Mouse (Mus musculus): ENCODE data around the gene Wfdc2. TPM values are rescaled to one million over a fixed set of nuclear protein-coding genes. Genes with fewer than 3 reads are reported as not detected.

The Wfdc2 gene
- 1 to 10 TPM in 1 of 2 experiments, under 1 TPM in 1; 0.71 to 1.3 TPM for total RNA-seq (2021)

- intact Hi-C loops (cut with DNase I): loop anchor here (2.0 to 5.0 kb wide), 2 partner anchors 40 to 146 kb away; no protein-coding TSS in a partner anchor
Observed at GRCm38 (mm10) chr2:164562391-164563188, at the start of gene Wfdc2. Gene Wfdc2 (plus strand): TSS chr2:164562413.

GRCm38 (mm10) chr2:164513389-164513788, 48.8 kb upstream of the Wfdc2 start:
- intact Hi-C loops (cut with DNase I): no loop called here
- no peak for DNase-seq (ENCODE audit: low spot score in 2 of 2)

More at GRCm38 (mm10) chr2:164562391-164563188, at the start of gene Wfdc2:
- no peak for DNase-seq (ENCODE audit: low spot score in 2 of 2)

- intact Hi-C loops (cut with DNase I): loop anchor here (5.0 kb wide), 1 partner anchor 53 kb away; the partner anchor contains the start of gene Gm20458
Observed at GRCm38 (mm10) chr2:164514916-164515315, 47.3 kb upstream of the Wfdc2 start.

GRCm38 (mm10) chr2:164515897-164516296, 46.3 kb upstream of the Wfdc2 start:
- intact Hi-C loops (cut with DNase I): loop anchor here (5.0 kb wide), 1 partner anchor 54 kb away; the partner anchor contains the start of gene Gm20458
- no peak for DNase-seq (ENCODE audit: low spot score in 2 of 2)

More at GRCm38 (mm10) chr2:164514916-164515315, 47.3 kb upstream of the Wfdc2 start:
- DNase-seq (ENCODE audit: low spot score in 2 of 2): no peak

- intact Hi-C loops (cut with DNase I): loop anchor here (5.0 kb wide), 1 partner anchor 54 kb away; the partner anchor contains the start of gene Gm20458
- DNase-seq (ENCODE audit: low spot score in 2 of 2): no peak
Observed at GRCm38 (mm10) chr2:164516592-164516991, 45.6 kb upstream of the Wfdc2 start.

- peak; percentile 39 to 44 for DNase-seq (ENCODE audit: low spot score in 2 of 2)
- intact Hi-C loops (cut with DNase I): loop anchor here (2.0 to 5.0 kb wide), 2 partner anchors 55 to 101 kb away; partner anchors contain the start of gene Gm20458
Observed at GRCm38 (mm10) chr2:164517485-164518221, 44.6 kb upstream of the Wfdc2 start.

GRCm38 (mm10) chr2:164518266-164519170, 43.7 kb upstream of the Wfdc2 start:
- DNase-seq (ENCODE audit: low spot score in 2 of 2): peak in 1 of 2 experiments; percentile 38
- intact Hi-C loops (cut with DNase I): loop anchor here (2.0 to 5.0 kb wide), 2 partner anchors 56 to 102 kb away; partner anchors contain the start of gene Gm20458

GRCm38 (mm10) chr2:164519171-164519526, 43.1 kb upstream of the Wfdc2 start:
- no peak for DNase-seq (ENCODE audit: low spot score in 2 of 2)
- intact Hi-C loops (cut with DNase I): loop anchor here (2.0 to 5.0 kb wide), 2 partner anchors 57 to 102 kb away; partner anchors contain the start of gene Gm20458

GRCm38 (mm10) chr2:164520782-164521181, 41.4 kb upstream of the Wfdc2 start:
- intact Hi-C loops (cut with DNase I): loop anchor here (5.0 kb wide), 1 partner anchor 42 kb away; the partner anchor contains the start of gene Wfdc2
- DNase-seq (ENCODE audit: low spot score in 2 of 2): no peak

GRCm38 (mm10) chr2:164521841-164522240, 40.4 kb upstream of the Wfdc2 start:
- intact Hi-C loops (cut with DNase I): loop anchor here (5.0 kb wide), 1 partner anchor 40 kb away; the partner anchor contains the start of gene Wfdc2
- peak in 1 of 2 experiments; percentile 77 for DNase-seq (ENCODE audit: low spot score in 2 of 2)

- intact Hi-C loops (cut with DNase I): loop anchor here (5.0 kb wide), 1 partner anchor 40 kb away; the partner anchor contains the start of gene Wfdc2
- no peak for DNase-seq (ENCODE audit: low spot score in 2 of 2)
Observed at GRCm38 (mm10) chr2:164522280-164522679, 39.9 kb upstream of the Wfdc2 start.

GRCm38 (mm10) chr2:164523301-164523773, 38.9 kb upstream of the Wfdc2 start:
- DNase-seq (ENCODE audit: low spot score in 2 of 2): no peak
- intact Hi-C loops (cut with DNase I): loop anchor here (5.0 kb wide), 1 partner anchor 39 kb away; the partner anchor contains the start of gene Wfdc2

- DNase-seq (ENCODE audit: low spot score in 2 of 2): no peak
Observed at GRCm38 (mm10) chr2:164528557-164528956, 33.7 kb upstream of the Wfdc2 start.

GRCm38 (mm10) chr2:164531169-164531568, 31.0 kb upstream of the Wfdc2 start:
- intact Hi-C loops (cut with DNase I): loop anchor here (5.0 kb wide), 1 partner anchor 114 kb away; no protein-coding TSS in a partner anchor
- DNase-seq (ENCODE audit: low spot score in 2 of 2): peak; percentile 77 to 85

More at GRCm38 (mm10) chr2:164528557-164528956, 33.7 kb upstream of the Wfdc2 start:
- intact Hi-C loops (cut with DNase I): no loop called here

GRCm38 (mm10) chr2:164534315-164534714, 27.9 kb upstream of the Wfdc2 start:
- intact Hi-C loops (cut with DNase I): loop anchor here (5.0 kb wide), 1 partner anchor 117 kb away; no protein-coding TSS in a partner anchor
- DNase-seq (ENCODE audit: low spot score in 2 of 2): no peak

GRCm38 (mm10) chr2:164537003-164537402, 25.2 kb upstream of the Wfdc2 start:
- intact Hi-C loops (cut with DNase I): no loop called here
- no peak for DNase-seq (ENCODE audit: low spot score in 2 of 2)

GRCm38 (mm10) chr2:164540652-164541427, 21.4 kb upstream of the Wfdc2 start:
- DNase-seq (ENCODE audit: low spot score in 2 of 2): no peak
- intact Hi-C loops (cut with DNase I): no loop called here
